Mouse (Mus musculus): ENCODE data around the gene Uhrf2.

The Uhrf2 gene

GRCm38 (mm10) chr19:30125670-30126059 lies 95.4 kb downstream of the Uhrf2 start:
- DNase-seq: no peak

- DNase-seq: no peak
Observed at GRCm38 (mm10) chr19:30128177-30128576, 97.9 kb downstream of the Uhrf2 start.

GRCm38 (mm10) chr19:30136308-30136707 lies 106.0 kb downstream of the Uhrf2 start:
- DNase-seq: no peak
